Mouse (Mus musculus) stomach, postnatal 0 days (tissue): ENCODE results near the gene Fuk. TPM values are rescaled to one million over a fixed set of nuclear protein-coding genes. Genes with fewer than 3 reads are reported as not detected.

Source experiments
- ATAC-seq: fragments of 200-750 bp; cut with Nextera tagmentation; 2 replicates; pipeline ENCODE4 v1.8.0; 2017; ENCODE audit not compliant: low FRiP score, low TSS enrichment
- DNase-seq: peaks from one replicate; pipeline ENCODE4 v3.0.0-alpha.2; 2016; ENCODE audit warnings: low spot score
- H3K27ac ChIP-seq: fragments of 300-500 bp; sonication (generic); replicated peaks from 2 replicates; pipeline ENCODE4 v1.5.1; 2014; ENCODE audit warnings: mild to moderate bottlenecking, control low read depth
- H3K27me3 ChIP-seq: fragments of 300-500 bp; sonication (generic); 2 replicates; pipeline ENCODE4 v1.6.1; 2014; ENCODE audit warnings: low read length; ENCODE audit not compliant: control insufficient read depth, insufficient read depth
- H3K36me3 ChIP-seq: fragments of 300-500 bp; sonication (generic); 2 replicates; pipeline ENCODE4 v1.6.1; 2014; ENCODE audit warnings: low read length, mixed read lengths; ENCODE audit not compliant: control insufficient read depth, insufficient read depth
- H3K4me1 ChIP-seq: fragments of 300-500 bp; sonication (generic); replicated peaks from 2 replicates; pipeline ENCODE4 v1.6.1; 2014; ENCODE audit warnings: antibody characterized with exemption; ENCODE audit not compliant: control insufficient read depth, insufficient read depth
- H3K4me2 ChIP-seq: fragments of 300-500 bp; sonication (generic); replicated peaks from 2 replicates; pipeline ENCODE4 v1.6.1; 2014; ENCODE audit warnings: low read depth, mild to moderate bottlenecking, control low read depth, moderate library complexity
- H3K4me3 ChIP-seq: fragments of 300-500 bp; sonication (generic); 2 replicates; pipeline ENCODE4 v1.5.1; 2014; ENCODE audit warnings: low read depth, low read length, control low read depth
- H3K9ac ChIP-seq: fragments of 300-500 bp; sonication (generic); 2 replicates; pipeline ENCODE4 v1.6.1; 2014; ENCODE audit warnings: mild to moderate bottlenecking, low read length, control low read depth, mixed read lengths
- H3K9me3 ChIP-seq: fragments of 300-500 bp; sonication (generic); 2 replicates; pipeline ENCODE4 v1.6.1; 2016; ENCODE audit warnings: low read length; ENCODE audit not compliant: control insufficient read depth
- CTCF ChIP-seq: IDR thresholded peaks from 2 replicates; pipeline ENCODE4 v1.5.1; 2016; ENCODE audit warnings: antibody characterized with exemption, low read depth, mild to moderate bottlenecking, moderate library complexity
- EP300 ChIP-seq: optimal IDR thresholded peaks from 2 replicates; pipeline ENCODE3; 2016; ENCODE audit warnings: antibody characterized with exemption
- WGBS: fragments of 180-500 bp; shearing (Covaris S2); extraction: QIAGEN DNeasy Blood & Tissue Kit; methylation state at CpG from one replicate; pipeline ENCODE4 v1.1.7; 2014; 5-methylcytosine and 5-hydroxymethylcytosine counted together
- polyA plus RNA-seq: library from polyadenylated mRNA; unstranded; fragments of >200 nt; fragmentation: Nextera tagmentation; extraction: Ambion mirVana; gene quantifications from 2 replicates; pipeline ENCODE4 v1.2.1, GENCODE M21; 2015

Gene Fuk
- polyA plus RNA-seq, 1 experiment from 2014 or later: 6.0 TPM

DNA sequence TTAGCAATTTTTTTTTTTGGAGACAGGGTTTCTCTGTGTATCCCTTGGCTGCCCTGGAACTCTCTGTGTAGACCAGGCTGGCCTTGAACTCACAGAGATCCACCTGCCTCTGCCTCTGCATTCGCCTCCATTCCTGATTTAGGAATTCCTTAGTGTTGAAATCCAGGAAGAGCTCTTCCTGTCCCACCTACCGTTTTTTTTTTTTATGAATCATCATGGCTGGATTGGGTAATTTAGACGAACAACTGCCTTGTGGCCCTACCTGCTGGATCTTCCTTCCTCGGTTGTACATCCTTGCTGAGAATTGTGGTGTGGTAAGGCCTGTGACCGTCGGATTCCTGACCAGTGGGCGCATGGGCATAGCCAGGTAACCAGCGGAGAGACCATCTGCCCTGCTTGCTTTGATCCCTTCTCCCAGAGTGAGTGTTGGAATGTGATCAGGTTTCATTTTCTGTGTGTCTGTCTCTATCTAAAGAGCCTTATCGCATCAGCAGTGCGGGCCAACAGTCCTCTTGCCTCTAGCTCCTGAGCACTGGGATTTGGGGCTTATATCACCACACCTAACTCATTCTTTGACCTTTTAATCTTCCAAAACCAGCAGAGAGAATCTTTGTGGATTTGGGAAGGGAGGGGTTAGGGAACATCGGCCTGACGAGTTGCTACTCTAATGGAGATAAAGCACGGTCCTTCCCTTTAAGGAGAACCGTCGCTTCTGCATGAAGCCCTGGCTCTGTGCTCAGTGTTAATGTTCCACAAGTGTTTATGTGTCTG lies 38.6 kb upstream of the Fuk start:
- peak overlapping the region; percentile 87 for H3K27ac ChIP-seq
- H3K9ac ChIP-seq: 0 out of 2 replicates have a peak overlapping the region, but pooled peaks have one; percentile 41
- H3K27me3 ChIP-seq: no peaks in the 10 kb centered on the region
- no peak for DNase-seq
- no peak overlapping the region for H3K4me3 ChIP-seq
- peak overlapping the region; percentile 20; the same call in 1 of the 2 replicates for H3K4me2 ChIP-seq
- H3K36me3 ChIP-seq: no peaks in the 10 kb centered on the region
- no peaks in the 10 kb centered on the region for H3K9me3 ChIP-seq
- 59% methylated on average over 15 of the region's 15 CpGs for WGBS
- 0 out of 2 replicates have a peak, but pooled peaks cover 2% of the 10 kb centered on the region for H3K4me1 ChIP-seq
- ATAC-seq: no peak
- TF ChIP-seq CTCF: no peak
- TF ChIP-seq EP300: no peak

GRCm38 (mm10) chr8:110938882-110939589 lies 36.7 kb upstream of the Fuk start:
- Histone ChIP-seq H3K4me3 (no peak overlapping the region), H3K9me3 (no peaks in the 10 kb centered on the region), H3K4me2 (no peak overlapping the region), H3K9ac (no peak overlapping the region), H3K36me3 (no peaks in the 10 kb centered on the region), H3K27me3 (no peaks in the 10 kb centered on the region), H3K4me1 (0 out of 2 replicates have a peak, but pooled peaks cover 2% of the 10 kb centered on the region), H3K27ac (no peak overlapping the region)
- no peak for DNase-seq
- ATAC-seq: peak; percentile 28; the same call in 1 of the 2 replicates
- WGBS: 52% methylated on average over 6 of the region's 6 CpGs
- TF ChIP-seq CTCF (no peak), EP300 (no peak)

DNA sequence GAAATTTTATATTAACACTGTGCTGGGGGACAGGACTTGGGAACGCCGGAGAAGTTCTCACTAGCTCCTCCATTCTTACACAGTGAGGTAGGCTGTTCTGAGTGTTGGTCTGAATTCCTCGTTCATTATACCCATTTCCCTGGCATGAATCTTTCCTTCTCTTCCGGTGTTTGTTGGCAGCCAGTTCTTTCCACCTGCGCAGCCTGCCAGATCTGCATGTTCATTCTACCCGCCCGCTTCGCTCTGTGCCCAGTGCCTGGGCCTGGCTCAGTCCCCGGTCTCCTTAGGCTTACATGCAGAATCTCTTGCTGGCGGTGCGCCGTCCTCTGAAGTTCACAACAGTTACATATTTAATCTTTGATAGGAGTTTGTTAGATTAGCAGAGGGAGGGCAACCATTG lies 33.9 kb upstream of the Fuk start:
- no peaks in the 10 kb centered on the region for H3K36me3 ChIP-seq
- H3K27me3 ChIP-seq: no peaks in the 10 kb centered on the region
- no peak overlapping the region for H3K27ac ChIP-seq
- no peak overlapping the region for H3K4me3 ChIP-seq
- ATAC-seq (no peak), DNase-seq (peak; percentile 73)
- no peak overlapping the region for H3K9ac ChIP-seq
- H3K9me3 ChIP-seq: no peaks in the 10 kb centered on the region
- WGBS: 65% methylated on average over 12 of the region's 12 CpGs
- TF ChIP-seq CTCF: no peak
- no peak for TF ChIP-seq EP300
- no peak overlapping the region for H3K4me2 ChIP-seq
- 0 out of 2 replicates have a peak, but pooled peaks cover 2% of the 10 kb centered on the region for H3K4me1 ChIP-seq

DNA sequence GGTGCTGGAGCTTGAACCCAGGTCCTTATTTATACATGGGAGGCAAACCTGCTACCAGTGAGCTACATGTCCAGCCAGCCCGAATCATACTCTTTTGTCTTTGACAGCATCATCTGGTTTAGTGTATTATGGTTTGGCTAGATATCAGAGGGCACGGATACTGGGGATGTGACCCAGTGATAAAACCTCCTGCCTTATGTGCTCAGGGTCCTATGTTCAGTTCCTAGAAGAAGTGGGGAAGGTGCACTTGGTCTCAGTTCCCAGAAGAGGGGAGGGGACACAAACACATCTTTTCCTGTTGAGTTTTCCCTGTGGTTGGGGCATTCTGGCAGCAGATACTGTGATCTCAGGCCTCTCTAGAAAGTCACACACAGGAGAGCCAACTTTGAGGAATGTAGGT lies 31.0 kb upstream of the Fuk start:
- Histone ChIP-seq H3K4me3 (no peak overlapping the region), H3K27me3 (no peaks in the 10 kb centered on the region), H3K27ac (no peak overlapping the region), H3K9me3 (no peaks in the 10 kb centered on the region), H3K9ac (no peak overlapping the region), H3K4me1 (no peaks in the 10 kb centered on the region), H3K36me3 (no peaks in the 10 kb centered on the region), H3K4me2 (no peak overlapping the region)
- no peak for TF ChIP-seq EP300
- no peak for TF ChIP-seq CTCF
- DNase-seq: no peak
- 87% methylated on average over 2 of the region's 2 CpGs for WGBS
- no peak for ATAC-seq

- WGBS: 57% methylated on average over 3 of the region's 3 CpGs
- H3K4me3 ChIP-seq: no peak overlapping the region
- H3K9ac ChIP-seq: no peak overlapping the region
- no peaks in the 10 kb centered on the region for H3K4me1 ChIP-seq
- no peak for TF ChIP-seq EP300
- no peak for TF ChIP-seq CTCF
- no peak overlapping the region for H3K27ac ChIP-seq
- H3K27me3 ChIP-seq: no peaks in the 10 kb centered on the region
- no peak overlapping the region for H3K4me2 ChIP-seq
- H3K36me3 ChIP-seq: no peaks in the 10 kb centered on the region
- ATAC-seq (no peak), DNase-seq (no peak)
- no peaks in the 10 kb centered on the region for H3K9me3 ChIP-seq
Measured at GRCm38 (mm10) chr8:110932444-110932843, 30.2 kb upstream of the Fuk start.
